Mouse (Mus musculus) testis, adult 2 months (tissue): Measurements from ENCODE around the gene Magel2. TPM values are rescaled to one million over a fixed set of nuclear protein-coding genes. Genes with fewer than 3 reads are reported as not detected.

ENCODE experiments used
- H3K27ac ChIP-seq: fragments of 200-500 bp; 2 replicates; pipeline ENCODE4 v1.5.1; 2012; ENCODE audit warnings: low read depth, low read length; ENCODE audit not compliant: control insufficient read depth, insufficient read depth
- H3K27me3 ChIP-seq: fragments of 200-500 bp; 2 replicates; pipeline ENCODE4 v1.6.1; 2012; ENCODE audit warnings: mild to moderate bottlenecking, low read length, moderate library complexity; ENCODE audit not compliant: control insufficient read depth, insufficient read depth
- H3K36me3 ChIP-seq: fragments of 200-500 bp; 2 replicates; pipeline ENCODE4 v1.6.1; 2012; ENCODE audit warnings: mild to moderate bottlenecking, low read length; ENCODE audit not compliant: control insufficient read depth, insufficient read depth
- H3K4me1 ChIP-seq: fragments of 200-500 bp; 2 replicates; pipeline ENCODE4 v1.6.1; 2012; ENCODE audit warnings: low read length; ENCODE audit not compliant: control insufficient read depth, insufficient read depth
- H3K4me3 ChIP-seq: fragments of 200-500 bp; 2 replicates; pipeline ENCODE4 v1.5.1; 2012; ENCODE audit warnings: low read depth, mild to moderate bottlenecking, low read length, moderate library complexity, mixed read lengths; ENCODE audit not compliant: control insufficient read depth
- CTCF ChIP-seq: fragments of 200-500 bp; IDR thresholded peaks from 2 replicates; pipeline ENCODE4 v1.5.1; 2012; ENCODE audit warnings: low read depth, mild to moderate bottlenecking, inconsistent platforms, low read length, moderate library complexity; ENCODE audit not compliant: control insufficient read depth, insufficient read depth, insufficient replicate concordance
- POLR2A ChIP-seq: fragments of 200-500 bp; IDR thresholded peaks from 2 replicates; pipeline ENCODE4 v1.6.1; 2012; ENCODE audit warnings: low read depth, mild to moderate bottlenecking, inconsistent platforms, low read length, moderate library complexity; ENCODE audit not compliant: control insufficient read depth
- polyA plus RNA-seq: library from polyadenylated mRNA; depleted of rRNA; stranded (reverse); fragments of >200 nt; gene quantifications from 2 replicates; pipeline ENCODE4 v1.2.3, GENCODE M21; 2012

Gene Magel2
- polyA plus RNA-seq, 1 experiment: not detected

DNA sequence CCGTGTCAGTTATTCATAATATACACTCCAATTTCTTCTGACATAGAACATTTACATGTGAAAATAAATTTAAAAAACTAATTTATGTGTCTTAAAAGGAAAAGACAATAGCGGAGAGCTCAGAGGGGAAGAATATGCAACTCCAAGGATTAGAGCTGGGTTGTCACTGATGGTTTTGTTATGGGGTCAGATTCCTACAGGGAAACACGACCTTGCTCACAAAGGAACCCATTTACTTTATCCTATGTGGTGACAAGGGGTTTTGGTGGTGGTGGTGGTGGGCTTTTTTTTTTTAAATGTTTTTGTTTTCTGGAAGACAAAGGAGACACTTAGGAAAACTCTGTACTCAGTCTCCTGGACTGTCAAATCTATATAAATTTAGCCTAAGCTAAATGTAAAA is 31.0 kb downstream of the Magel2 start:
- no peak for TF ChIP-seq CTCF
- TF ChIP-seq POLR2A: no peak
- Histone ChIP-seq H3K27ac (no peak overlapping the region), H3K36me3 (no peaks in the 10 kb centered on the region), H3K4me1 (no peaks in the 10 kb centered on the region), H3K27me3 (no peaks in the 10 kb centered on the region), H3K4me3 (no peak overlapping the region)

DNA sequence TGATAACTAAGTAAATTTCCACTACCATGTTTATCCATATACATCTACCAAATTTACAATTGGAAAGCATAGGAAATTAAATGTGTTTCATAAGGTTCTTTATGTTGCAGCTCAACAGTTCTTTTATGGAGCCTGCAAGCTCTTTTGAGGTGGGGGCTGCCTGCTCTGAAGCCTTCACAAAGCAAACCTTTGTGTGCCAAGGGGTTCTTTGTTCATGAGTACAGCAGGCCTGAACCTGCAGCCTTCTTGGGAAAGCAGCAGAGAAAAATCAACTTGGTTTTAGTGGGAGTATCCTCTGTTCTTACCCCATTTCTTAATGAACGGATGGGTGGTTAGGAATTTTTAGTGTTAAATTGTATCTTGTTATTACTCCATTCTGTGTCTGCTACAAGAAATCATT is 38.4 kb downstream of the Magel2 start:
- Histone ChIP-seq H3K4me1 (peaks cover 11% of the 10 kb centered on the region), H3K27ac (no peak overlapping the region), H3K27me3 (no peaks in the 10 kb centered on the region), H3K4me3 (no peak overlapping the region), H3K36me3 (no peaks in the 10 kb centered on the region)
- no peak for TF ChIP-seq POLR2A

DNA sequence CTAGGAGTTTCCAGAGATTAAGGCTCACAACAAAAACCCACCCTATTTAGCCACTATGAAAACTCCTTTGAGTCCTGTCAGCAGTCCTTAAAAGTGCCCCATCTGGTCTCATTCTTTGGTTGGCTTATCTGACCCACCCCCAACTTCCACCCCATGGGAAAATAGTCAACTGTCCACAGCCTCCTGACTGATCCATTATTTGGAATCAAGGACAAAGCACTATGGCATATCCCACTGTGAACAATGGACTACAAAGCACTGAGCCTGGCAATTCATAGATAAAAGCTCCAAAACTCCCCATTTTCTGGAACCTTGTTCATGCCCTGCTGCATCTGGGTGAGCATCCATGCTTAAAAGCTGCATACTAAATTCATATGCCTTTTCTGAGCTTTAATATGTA is 39.4 kb downstream of the Magel2 start:
- H3K4me1 ChIP-seq: peaks cover 11% of the 10 kb centered on the region
- H3K36me3 ChIP-seq: no peaks in the 10 kb centered on the region
- no peak overlapping the region for H3K27ac ChIP-seq
- no peak overlapping the region for H3K4me3 ChIP-seq
- TF ChIP-seq CTCF (no peak), POLR2A (no peak)
- H3K27me3 ChIP-seq: no peaks in the 10 kb centered on the region

DNA sequence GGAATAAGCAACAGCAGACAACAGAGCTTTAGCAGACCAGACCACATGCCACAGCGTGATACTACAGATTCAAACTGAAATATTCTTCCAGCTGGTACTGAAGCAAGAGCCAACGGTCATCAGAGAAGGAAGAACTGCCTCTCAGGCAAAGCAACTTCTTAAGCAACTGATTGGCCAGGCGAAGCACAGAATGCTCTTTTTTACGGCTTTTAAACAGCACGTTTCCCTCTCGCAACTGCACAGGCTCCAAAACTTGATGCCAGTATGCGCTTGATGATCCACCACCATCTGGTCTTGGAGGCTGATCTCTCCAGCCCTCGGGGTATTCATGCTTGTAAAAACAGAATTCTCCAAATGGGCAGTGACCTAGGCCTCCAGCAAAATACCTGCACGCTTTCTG is 41.5 kb downstream of the Magel2 start:
- peaks cover 11% of the 10 kb centered on the region for H3K4me1 ChIP-seq
- no peak overlapping the region for H3K27ac ChIP-seq

DNA sequence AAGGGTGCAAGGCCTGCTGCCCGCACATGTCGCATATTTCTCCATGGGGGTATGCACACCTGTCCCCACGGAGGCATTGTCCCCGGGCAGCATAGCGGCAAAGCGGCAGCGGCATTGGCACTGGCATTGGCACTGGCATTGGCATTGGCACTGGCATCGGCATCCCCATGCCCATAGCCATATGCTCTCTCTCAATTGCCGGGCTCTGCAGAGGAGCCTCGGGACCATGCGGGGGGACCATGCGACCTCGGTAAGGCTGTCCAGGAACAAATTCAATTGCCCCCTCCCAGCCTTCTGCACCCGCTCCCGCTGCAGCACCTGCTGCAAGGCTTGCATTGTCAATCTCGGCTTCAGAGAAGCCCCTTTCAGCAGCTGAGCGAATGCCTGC is 42.3 kb downstream of the Magel2 start:
- H3K4me3 ChIP-seq: peak overlapping the region; percentile 96
- H3K4me1 ChIP-seq: peaks cover 11% of the 10 kb centered on the region
- H3K36me3 ChIP-seq: no peaks in the 10 kb centered on the region
- no peaks in the 10 kb centered on the region for H3K27me3 ChIP-seq
- TF ChIP-seq CTCF: no peak
- TF ChIP-seq POLR2A: no peak
- no peak overlapping the region for H3K27ac ChIP-seq

More for the DNA sequence above, 41.5 kb downstream of the Magel2 start:
- no peak for TF ChIP-seq CTCF
- no peak for TF ChIP-seq POLR2A
- Histone ChIP-seq H3K36me3 (no peaks in the 10 kb centered on the region), H3K27me3 (no peaks in the 10 kb centered on the region), H3K4me3 (no peak overlapping the region)

DNA sequence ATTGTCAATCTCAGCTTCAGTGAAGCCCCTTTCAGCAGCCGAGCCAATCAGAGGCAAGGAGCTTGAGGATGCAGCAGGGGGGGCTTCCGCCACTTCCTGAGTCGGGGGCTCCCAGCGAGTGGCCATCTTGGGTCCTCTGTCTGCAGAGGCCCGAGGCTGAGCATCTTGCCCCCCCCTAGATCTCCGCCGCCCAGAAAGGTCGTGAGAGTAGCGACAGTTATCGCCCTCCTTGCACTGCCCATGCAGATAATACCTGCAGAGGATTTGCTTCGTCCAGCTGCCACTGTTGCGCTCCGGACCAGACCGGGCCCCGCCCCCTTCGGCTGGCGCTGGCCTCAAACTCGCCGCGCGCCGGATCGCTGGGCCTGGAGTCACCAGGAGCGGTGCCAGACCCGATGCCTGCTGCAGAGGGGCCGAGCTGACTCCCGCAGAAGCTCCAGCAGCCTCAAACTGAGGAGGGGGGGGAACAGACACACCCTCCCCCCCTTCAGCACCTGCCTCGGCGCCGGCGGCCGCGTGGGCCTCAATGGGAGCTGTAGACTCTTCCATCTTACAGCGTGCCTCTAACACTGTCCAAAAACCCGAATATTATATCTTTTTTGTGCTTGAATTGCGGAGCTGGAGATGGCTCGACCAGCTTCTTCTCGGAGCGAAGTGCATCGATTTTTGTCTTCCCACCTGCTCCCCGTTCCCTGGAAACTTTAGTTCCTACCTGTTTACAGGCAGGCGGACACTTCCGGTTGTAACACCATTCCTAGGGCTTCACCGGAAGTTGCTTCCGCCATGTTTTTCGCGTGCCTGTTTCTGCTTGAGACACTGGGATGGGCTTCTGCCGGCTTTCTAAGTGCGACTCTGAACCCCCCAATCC is 42.9 kb downstream of the Magel2 start, which contains the start of gene Mkrn3:
Mkrn3 (minus strand) TSS at position 647 of the 868 bp plus-strand sequence.
- Histone ChIP-seq H3K36me3 (no peaks in the 10 kb centered on the region), H3K27me3 (no peaks in the 10 kb centered on the region), H3K27ac (peak within 1 kb of the TSS; percentile 71), H3K4me1 (peaks cover 11% of the 10 kb centered on the region), H3K4me3 (peak within 1 kb of the TSS; percentile 96)
- no peak for TF ChIP-seq CTCF
- TF ChIP-seq POLR2A: no peak; the same call in 1 of the 2 replicates

DNA sequence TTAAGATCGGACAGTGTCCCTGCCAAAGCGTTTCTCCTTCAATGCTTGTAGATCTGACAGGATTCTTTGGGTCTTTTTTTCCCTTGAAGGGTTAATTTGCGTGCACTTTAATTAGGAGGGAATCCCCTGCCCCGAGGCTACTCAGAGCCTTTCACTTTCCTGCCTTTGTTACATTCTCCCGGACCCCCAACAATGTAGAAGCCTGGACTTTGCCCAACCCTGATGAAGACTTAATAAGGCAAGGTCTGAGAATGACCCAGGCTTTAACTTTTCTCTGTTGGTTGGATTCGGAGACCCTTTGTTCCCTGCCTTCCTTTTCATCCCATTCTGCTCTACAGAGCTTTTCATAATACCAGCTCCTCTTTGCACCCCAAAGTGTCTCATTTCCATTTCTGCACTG is 43.8 kb downstream of the Magel2 start:
- Histone ChIP-seq H3K27me3 (no peaks in the 10 kb centered on the region), H3K4me3 (no peak overlapping the region), H3K4me1 (peaks cover 11% of the 10 kb centered on the region), H3K27ac (no peak overlapping the region), H3K36me3 (no peaks in the 10 kb centered on the region)
- TF ChIP-seq POLR2A (no peak), CTCF (no peak)
